ENCODE assay signal across 9 mouse cellular contexts in genomic region chr10:64718036-64718435, GRCm38 (mm10).
DNase-seq lines count a peak whose midpoint lies in the region; ATAC-seq and TF ChIP-seq lines count a peak whose summit lies in the region.
"Had no signal": no experiment of that assay in that cellular context is flagged by ENCODE, and none has a peak within 500 bp of the region (broad histone marks: within the 10 kb centered on the region; RNA-seq: fewer than 3 reads in every experiment).

No protein-coding gene starts in this region.

- H3K36me3 ChIP-seq in hindbrain, embryonic 13.5 days: no peaks in the 10 kb centered on the region
- H3K36me3 ChIP-seq in hindbrain, embryonic 11.5 days (ENCODE audit: control insufficient read depth, insufficient read depth, low read length): no peaks in the 10 kb centered on the region
- H3K36me3 ChIP-seq in midbrain, postnatal 0 days (ENCODE audit: insufficient read depth, low read length): no peaks in the 10 kb centered on the region
- no peaks in the 10 kb centered on the region for H3K36me3 ChIP-seq in midbrain, embryonic 15.5 days (replicated peaks)
- H3K36me3 ChIP-seq: heart, embryonic 10.5 days had no signal

- no peak overlapping the region for H3K27ac ChIP-seq in hindbrain, embryonic 13.5 days
- H3K27ac ChIP-seq in hindbrain, embryonic 11.5 days (ENCODE audit: low read depth, low read length): no peak overlapping the region
- H3K27ac ChIP-seq in midbrain, postnatal 0 days (ENCODE audit: low read depth, low read length): no peak overlapping the region
- no peak overlapping the region for H3K27ac ChIP-seq in midbrain, embryonic 15.5 days
- H3K27ac ChIP-seq: heart, embryonic 10.5 days had no signal

- WGBS in hindbrain, embryonic 13.5 days: 46% methylated on average over 9 of the region's 9 CpGs
- 79% methylated on average over 9 of the region's 9 CpGs for WGBS in hindbrain, embryonic 11.5 days
- 64% methylated on average over 9 of the region's 9 CpGs for WGBS in midbrain, postnatal 0 days
- 68% methylated on average over 9 of the region's 9 CpGs for WGBS in midbrain, embryonic 15.5 days

- no peak overlapping the region for H3K4me2 ChIP-seq in hindbrain, embryonic 13.5 days
- H3K4me2 ChIP-seq in hindbrain, embryonic 11.5 days (replicated peaks; ENCODE audit: low read depth, low read length): no peak overlapping the region
- no peak overlapping the region for H3K4me2 ChIP-seq in midbrain, postnatal 0 days (ENCODE audit: low read depth, low read length, poor library complexity, severe bottlenecking)
- no peak overlapping the region for H3K4me2 ChIP-seq in midbrain, embryonic 15.5 days

- H3K9me3 ChIP-seq in hindbrain, embryonic 13.5 days: no peaks in the 10 kb centered on the region
- H3K9me3 ChIP-seq in hindbrain, embryonic 11.5 days (ENCODE audit: control insufficient read depth, low read length): no peaks in the 10 kb centered on the region
- H3K9me3 ChIP-seq in midbrain, postnatal 0 days (ENCODE audit: low read length): no peaks in the 10 kb centered on the region
- no peaks in the 10 kb centered on the region for H3K9me3 ChIP-seq in midbrain, embryonic 15.5 days
- H3K9me3 ChIP-seq: heart, embryonic 10.5 days had no signal

- ATAC-seq in hindbrain, embryonic 13.5 days (ENCODE audit: low FRiP score): peak; percentile 89
- ATAC-seq in hindbrain, embryonic 11.5 days (ENCODE audit: low FRiP score): no peak
- no peak for ATAC-seq in midbrain, postnatal 0 days (ENCODE audit: low FRiP score)
- ATAC-seq in midbrain, embryonic 15.5 days (replicated peaks): no peak

- H3K9ac ChIP-seq in hindbrain, embryonic 13.5 days: no peak overlapping the region
- no peak overlapping the region for H3K9ac ChIP-seq in hindbrain, embryonic 11.5 days (ENCODE audit: low read depth, low read length)
- H3K9ac ChIP-seq in midbrain, postnatal 0 days (replicated peaks; ENCODE audit: low read length, poor library complexity, severe bottlenecking): no peak overlapping the region
- no peak overlapping the region for H3K9ac ChIP-seq in midbrain, embryonic 15.5 days

- no peak for DNase-seq in hindbrain, embryonic 11.5 days (ENCODE audit: low spot score)
- peak; percentile 83 for DNase-seq in midbrain, postnatal 0 days (ENCODE audit: low spot score)
- DNase-seq in layer of hippocampus, postnatal 10 days (ENCODE audit: low spot score in 2 of 2): peak; percentile 8 to 25
- DNase-seq in telencephalon, adult 2 months (ENCODE audit: low read depth, low spot score): peak; percentile 2
- DNase-seq in gastrocnemius, adult 18-20 months (ENCODE audit: low spot score): no peak
- DNase-seq: embryo, embryonic 11 days had no signal

- 0 out of 2 replicates have a peak, but pooled peaks have one; percentile 15 for TF ChIP-seq CTCF in midbrain, postnatal 0 days (IDR thresholded peaks at IDR 0.05)

- H3K4me1 ChIP-seq in hindbrain, embryonic 13.5 days (replicated peaks): peaks cover 6% of the 10 kb centered on the region; the same call in 1 of the 2 replicates
- H3K4me1 ChIP-seq in hindbrain, embryonic 11.5 days (replicated peaks; ENCODE audit: control insufficient read depth, insufficient read depth, low read length): no peaks in the 10 kb centered on the region
- H3K4me1 ChIP-seq in midbrain, postnatal 0 days (ENCODE audit: insufficient read depth, low read length): no peaks in the 10 kb centered on the region
- H3K4me1 ChIP-seq in midbrain, embryonic 15.5 days: no peaks in the 10 kb centered on the region
- H3K4me1 ChIP-seq: heart, embryonic 10.5 days had no signal

- no peaks in the 10 kb centered on the region for H3K27me3 ChIP-seq in hindbrain, embryonic 13.5 days
- H3K27me3 ChIP-seq in hindbrain, embryonic 11.5 days (ENCODE audit: control insufficient read depth, insufficient read depth, low read length): no peaks in the 10 kb centered on the region
- H3K27me3 ChIP-seq in midbrain, postnatal 0 days (ENCODE audit: insufficient read depth, low read length): no peaks in the 10 kb centered on the region
- H3K27me3 ChIP-seq in midbrain, embryonic 15.5 days (replicated peaks): no peaks in the 10 kb centered on the region

- H3K4me3 ChIP-seq in hindbrain, embryonic 13.5 days: no peak overlapping the region
- no peak overlapping the region for H3K4me3 ChIP-seq in hindbrain, embryonic 11.5 days (ENCODE audit: low read depth, low read length)
- no peak overlapping the region for H3K4me3 ChIP-seq in midbrain, postnatal 0 days (ENCODE audit: low read depth, low read length)
- no peak overlapping the region for H3K4me3 ChIP-seq in midbrain, embryonic 15.5 days
- H3K4me3 ChIP-seq: heart, embryonic 10.5 days had no signal

Comparison
In these comparisons a context has a peak if more than half of its experiments do, and no peak if none do; other contexts are left out.
1. DNase-seq: peak in midbrain, postnatal 0 days (single experiment), layer of hippocampus, postnatal 10 days (2 of 2) and telencephalon, adult 2 months (single experiment); none in hindbrain, embryonic 11.5 days (single experiment) and gastrocnemius, adult 18-20 months (single experiment).